ENCODE assay signal across 8 mouse cellular contexts in the genomic region with DNA sequence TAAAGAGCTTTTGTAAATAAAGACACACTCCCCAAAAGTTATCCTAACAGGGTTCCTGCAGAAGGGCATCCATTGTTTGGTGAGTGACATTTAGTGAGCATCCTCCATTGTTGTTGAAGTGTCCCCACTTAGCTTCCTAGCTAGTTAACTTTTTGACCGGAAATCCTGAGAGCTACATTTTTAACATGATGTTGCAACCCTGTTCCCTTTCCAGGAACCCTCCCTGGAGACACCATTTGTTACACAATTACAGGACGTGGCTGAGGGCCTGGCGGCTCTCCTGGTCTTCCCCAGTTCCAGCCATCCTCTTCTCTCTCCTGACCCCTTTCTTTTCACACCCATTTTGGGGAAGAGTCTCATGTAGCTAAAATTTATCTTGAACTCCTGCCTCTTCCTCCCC. TPM values are rescaled to one million over a fixed set of nuclear protein-coding genes. Genes with fewer than 3 reads are reported as not detected.
DNase-seq lines count a peak whose midpoint lies in the region; ATAC-seq and TF ChIP-seq lines count a peak whose summit lies in the region.

No protein-coding gene starts in this region.

- peak overlapping the region; percentile 85; the same call in 1 of the 2 replicates for H3K27ac ChIP-seq in liver, embryonic 12.5 days
- H3K27ac ChIP-seq in gastrocnemius, adult 2 months = peak overlapping the region; percentile 91
- H3K27ac ChIP-seq in kidney, embryonic 14.5 days (ENCODE audit: low read depth, low read length) = no peak overlapping the region
- no peak overlapping the region for H3K27ac ChIP-seq in cerebellum, adult 2 months (ENCODE audit: insufficient read depth, low read length)

- no peak for ATAC-seq in liver, embryonic 12.5 days
- ATAC-seq in kidney, embryonic 14.5 days (ENCODE audit: low FRiP score, low TSS enrichment) = no peak
- ATAC-seq in megakaryocyte, adult 5-6 weeks (ENCODE audit: poor library complexity, severe bottlenecking) = peak; percentile 46

- H3K4me1 ChIP-seq in liver, embryonic 12.5 days = peaks cover 39% of the 10 kb centered on the region
- H3K4me1 ChIP-seq in kidney, embryonic 14.5 days (ENCODE audit: control insufficient read depth, insufficient read depth, low read length) = peaks cover 10% of the 10 kb centered on the region
- peaks cover 14% of the 10 kb centered on the region for H3K4me1 ChIP-seq in cerebellum, adult 2 months (ENCODE audit: control insufficient read depth, insufficient read depth, low read length)

- H3K9me3 ChIP-seq in liver, embryonic 12.5 days (replicated peaks) = no peaks in the 10 kb centered on the region
- H3K9me3 ChIP-seq in kidney, embryonic 14.5 days (ENCODE audit: control insufficient read depth, low read length) = no peaks in the 10 kb centered on the region

- no peak overlapping the region for H3K9ac ChIP-seq in liver, embryonic 12.5 days
- no peak overlapping the region for H3K9ac ChIP-seq in kidney, embryonic 14.5 days (ENCODE audit: low read depth, low read length)

- TF ChIP-seq CTCF in gastrocnemius, adult 2 months (IDR thresholded peaks at IDR 0.05) = no peak
- no peak for TF ChIP-seq CTCF in cerebellum, adult 2 months (IDR thresholded peaks at IDR 0.05; ENCODE audit: borderline replicate concordance, insufficient read depth, low read depth, low read length)

- no peak overlapping the region for H3K4me3 ChIP-seq in liver, embryonic 12.5 days
- H3K4me3 ChIP-seq in gastrocnemius, adult 2 months = peak overlapping the region; percentile 79
- H3K4me3 ChIP-seq in kidney, embryonic 14.5 days (ENCODE audit: low read length) = peak overlapping the region; percentile 72; the same call in 1 of the 2 replicates
- no peak overlapping the region for H3K4me3 ChIP-seq in cerebellum, adult 2 months (replicated peaks; ENCODE audit: insufficient read depth, low read depth, low read length)

- WGBS in liver, embryonic 12.5 days (ENCODE audit: insufficient replicate concordance) = 38% methylated on average over 3 of the region's 3 CpGs
- WGBS in kidney, embryonic 14.5 days = 63% methylated on average over 3 of the region's 3 CpGs
- 44% methylated on average over 3 of the region's 3 CpGs for WGBS in cerebellum, adult 2 months

- intact Hi-C loops in gastrocnemius, adult 2 months (cut with DNase I) = loop anchor here (2.0 to 5.0 kb wide), 2 partner anchors 35 to 38 kb away; a partner anchor contains a TSS

- peak overlapping the region; percentile 88 for H3K4me2 ChIP-seq in liver, embryonic 12.5 days
- H3K4me2 ChIP-seq in kidney, embryonic 14.5 days (replicated peaks; ENCODE audit: low read depth, low read length) = no peak overlapping the region

- no peak for TF ChIP-seq POLR2A in cerebellum, adult 2 months (IDR thresholded peaks at IDR 0.05; ENCODE audit: borderline replicate concordance, insufficient read depth, low read length)

- H3K27me3 ChIP-seq in liver, embryonic 12.5 days (replicated peaks) = no peaks in the 10 kb centered on the region; the same call in 1 of the 2 replicates
- no peaks in the 10 kb centered on the region for H3K27me3 ChIP-seq in kidney, embryonic 14.5 days (ENCODE audit: control insufficient read depth, insufficient read depth, low read length)
- H3K27me3 ChIP-seq in cerebellum, adult 2 months (ENCODE audit: control insufficient read depth, insufficient read depth, low read length) = no peaks in the 10 kb centered on the region

- H3K36me3 ChIP-seq in liver, embryonic 12.5 days = peaks cover 10% of the 10 kb centered on the region; the same call in 1 of the 2 replicates
- H3K36me3 ChIP-seq in kidney, embryonic 14.5 days (ENCODE audit: control insufficient read depth, insufficient read depth, low read length) = no peaks in the 10 kb centered on the region; the same call in 1 of the 2 replicates

- DNase-seq in liver = no peak
- peak; percentile 72 for DNase-seq in gastrocnemius, adult 2 months
- no peak for DNase-seq in ovary, postnatal 10 days (ENCODE audit: low spot score)
- DNase-seq in cerebellum, adult 2 months = no peak
- no peak for DNase-seq in cerebellum, postnatal 25 days

RNA-seq across cellular contexts. Expression of a gene that starts 1.1 kb away (rescaled TPM):
- 27.1 and 28.5 TPM in 2 replicates for polyA plus RNA-seq in liver, embryonic 12.5 days (2016; fragmentation: Nextera tagmentation; extraction: Ambion mirVana)
- total RNA-seq in gastrocnemius, adult 2 months (2021) = 10 to 100 TPM; 34.0 to 43.2 TPM
- polyA plus RNA-seq in kidney, embryonic 14.5 days (2014; fragmentation: Nextera tagmentation; extraction: Ambion mirVana) = 31.5 and 40.3 TPM in 2 replicates
- 25.4 and 26.2 TPM in 2 replicates for total RNA-seq in megakaryocyte, adult 5-6 weeks (2015)
- total RNA-seq in megakaryocyte, adult 5-6 weeks (2017) = 17.3 and 18.1 TPM in 2 replicates
- 54.7 and 56.3 TPM in 2 replicates for polyA plus RNA-seq in cerebellum, adult 2 months (2012; rRNA removed)

RNA-seq across cellular contexts. Expression of a gene that starts 36.1 kb away (rescaled TPM):
- polyA plus RNA-seq in liver, embryonic 12.5 days (2016; fragmentation: Nextera tagmentation; extraction: Ambion mirVana) = 66.2 and 71.0 TPM in 2 replicates
- total RNA-seq in gastrocnemius, adult 2 months (2021) = 10 to 100 TPM; 17.0 to 17.7 TPM
- 80.5 and 89.2 TPM in 2 replicates for polyA plus RNA-seq in kidney, embryonic 14.5 days (2014; fragmentation: Nextera tagmentation; extraction: Ambion mirVana)
- 27.0 and 32.5 TPM in 2 replicates for total RNA-seq in megakaryocyte, adult 5-6 weeks (2015)
- 25.7 and 29.1 TPM in 2 replicates for total RNA-seq in megakaryocyte, adult 5-6 weeks (2017)
- polyA plus RNA-seq in cerebellum, adult 2 months (2012; rRNA removed) = 44.5 and 45.0 TPM in 2 replicates

RNA-seq across cellular contexts. Expression of a gene that starts 36.8 kb away (rescaled TPM):
- polyA plus RNA-seq in liver, embryonic 12.5 days (2016; fragmentation: Nextera tagmentation; extraction: Ambion mirVana) = 10.2 and 10.7 TPM in 2 replicates
- total RNA-seq in gastrocnemius, adult 2 months (2021) = 100 to 1,000 TPM; 165 to 176 TPM
- 10.5 and 14.3 TPM in 2 replicates for polyA plus RNA-seq in kidney, embryonic 14.5 days (2014; fragmentation: Nextera tagmentation; extraction: Ambion mirVana)
- total RNA-seq in megakaryocyte, adult 5-6 weeks (2015) = 10.2 and 11.8 TPM in 2 replicates
- total RNA-seq in megakaryocyte, adult 5-6 weeks (2017) = 15.7 and 16.9 TPM in 2 replicates
- 19.9 and 21.8 TPM in 2 replicates for polyA plus RNA-seq in cerebellum, adult 2 months (2012; rRNA removed)

RNA-seq across cellular contexts. Expression of a gene that starts 56.8 kb away (rescaled TPM):
- polyA plus RNA-seq in liver, embryonic 12.5 days (2016; fragmentation: Nextera tagmentation; extraction: Ambion mirVana) = 3.8 and 4.1 TPM in 2 replicates
- 1 to 10 TPM; 2.7 to 3.4 TPM for total RNA-seq in gastrocnemius, adult 2 months (2021)
- polyA plus RNA-seq in kidney, embryonic 14.5 days (2014; fragmentation: Nextera tagmentation; extraction: Ambion mirVana) = 4.1 and 7.2 TPM in 2 replicates
- total RNA-seq in megakaryocyte, adult 5-6 weeks (2015) = 14.3 and 15.0 TPM in 2 replicates
- total RNA-seq in megakaryocyte, adult 5-6 weeks (2017) = 6.0 and 6.1 TPM in 2 replicates
- polyA plus RNA-seq in cerebellum, adult 2 months (2012; rRNA removed) = 4.5 and 4.7 TPM in 2 replicates

RNA-seq across cellular contexts. Expression of a gene that starts 57.5 kb away (rescaled TPM):
- polyA plus RNA-seq in liver, embryonic 12.5 days (2016; fragmentation: Nextera tagmentation; extraction: Ambion mirVana) = 3.7 TPM in 2 replicates
- under 1 TPM; 0.25 to 0.43 TPM for total RNA-seq in gastrocnemius, adult 2 months (2021)
- 11.4 and 11.8 TPM in 2 replicates for polyA plus RNA-seq in kidney, embryonic 14.5 days (2014; fragmentation: Nextera tagmentation; extraction: Ambion mirVana)
- total RNA-seq in megakaryocyte, adult 5-6 weeks (2015) = 4.3 and 4.4 TPM in 2 replicates
- total RNA-seq in megakaryocyte, adult 5-6 weeks (2017) = 3.2 and 4.8 TPM in 2 replicates
- polyA plus RNA-seq in cerebellum, adult 2 months (2012; rRNA removed) = 1.7 and 1.9 TPM in 2 replicates

Comparison
In these comparisons a context has a peak if more than half of its experiments do, and no peak if none do; other contexts are left out.
1. H3K27ac ChIP-seq: peak in liver, embryonic 12.5 days (single experiment) and gastrocnemius, adult 2 months (single experiment); none in kidney, embryonic 14.5 days (single experiment) and cerebellum, adult 2 months (single experiment).
2. H3K4me3 ChIP-seq: peak in gastrocnemius, adult 2 months (single experiment) and kidney, embryonic 14.5 days (single experiment); none in liver, embryonic 12.5 days (single experiment) and cerebellum, adult 2 months (single experiment).